In the genomic region with DNA sequence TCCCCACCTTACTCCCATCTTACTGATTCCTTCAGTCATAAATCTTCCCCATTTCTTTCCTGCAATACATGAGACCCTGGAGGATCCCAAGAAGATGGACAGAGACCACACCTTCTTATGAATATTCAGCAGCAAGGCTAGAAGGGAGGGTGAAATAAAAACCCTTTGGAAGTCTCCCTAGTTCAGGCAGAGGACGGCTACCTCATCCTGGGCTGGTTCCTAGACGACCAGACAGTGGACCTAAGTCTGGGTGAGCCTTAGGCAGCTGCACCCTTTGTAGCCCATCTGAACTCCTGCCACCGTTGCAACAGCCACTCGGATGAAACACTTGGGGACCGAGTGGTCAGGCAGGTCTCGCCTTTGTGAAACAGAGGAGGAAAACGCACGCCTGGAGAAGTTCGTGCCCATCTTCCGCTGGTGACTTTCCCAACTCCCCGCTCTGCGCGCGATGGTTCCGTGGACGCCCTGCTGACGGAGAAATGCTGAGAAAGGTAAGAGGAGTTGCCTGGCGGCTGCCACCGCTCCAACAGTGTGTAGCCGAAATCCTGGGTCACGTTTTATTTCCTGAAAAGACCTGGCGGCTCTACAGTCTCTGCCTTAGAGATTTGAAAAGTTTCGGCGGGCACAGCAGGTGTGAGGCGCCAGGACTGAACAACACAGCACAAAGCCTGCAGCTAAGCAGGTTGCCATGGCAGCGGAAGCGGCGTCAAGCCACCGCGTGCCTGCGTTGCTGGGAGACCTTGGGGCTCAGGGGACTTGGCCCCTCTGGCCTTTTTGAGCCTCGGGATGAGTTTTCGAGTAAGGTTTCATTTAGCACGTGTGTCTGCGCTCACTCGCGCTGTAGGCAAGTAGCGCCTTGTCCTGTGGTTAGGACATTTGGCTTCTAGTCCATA, we compare ENCODE assay signal across 8 mouse cellular contexts.
DNase-seq lines count a peak whose midpoint lies in the region; ATAC-seq lines count a peak whose summit lies in the region.

No protein-coding gene starts in this region.

- intact Hi-C loops in heart, postnatal 14 days (cut with DNase I) = no loop called here

- H3K27me3 ChIP-seq in embryonic facial prominence, embryonic 10.5 days (replicated peaks; ENCODE audit: low read depth, poor library complexity, severe bottlenecking) = peaks cover 35% of the 10 kb centered on the region
- H3K27me3 ChIP-seq in liver, embryonic 16.5 days (ENCODE audit: control insufficient read depth, insufficient read depth, low read depth, low read length) = peaks cover 12% of the 10 kb centered on the region
- no peaks in the 10 kb centered on the region for H3K27me3 ChIP-seq in neural tube, embryonic 14.5 days (ENCODE audit: control insufficient read depth, insufficient read depth, low read length)

- DNase-seq in spleen, adult 18-20 months = peak; percentile 16 to 37
- DNase-seq in spleen, adult 12 weeks (ENCODE audit: low spot score) = no peak
- peak; percentile 91 for DNase-seq in embryonic facial prominence, embryonic 10.5 days (ENCODE audit: low spot score)
- peak; percentile 18 to 40 for DNase-seq in heart, postnatal 14 days
- peak; percentile 6 for DNase-seq in large intestine, adult 2 months (ENCODE audit: low read depth, low spot score)
- DNase-seq in testis, postnatal 14 days (ENCODE audit: low spot score) = peak; percentile 64

- no peaks in the 10 kb centered on the region for H3K9me3 ChIP-seq in embryonic facial prominence, embryonic 10.5 days
- no peaks in the 10 kb centered on the region for H3K9me3 ChIP-seq in liver, embryonic 16.5 days (replicated peaks; ENCODE audit: control insufficient read depth, low read length)
- no peaks in the 10 kb centered on the region for H3K9me3 ChIP-seq in neural tube, embryonic 14.5 days (ENCODE audit: control insufficient read depth, low read length)

- H3K4me2 ChIP-seq in liver, embryonic 16.5 days (ENCODE audit: low read depth, low read length) = peak overlapping the region; percentile 65
- peak overlapping the region; percentile 85 for H3K4me2 ChIP-seq in neural tube, embryonic 14.5 days (ENCODE audit: low read depth, low read length)

- H3K36me3 ChIP-seq in embryonic facial prominence, embryonic 10.5 days (replicated peaks) = no peaks in the 10 kb centered on the region
- no peaks in the 10 kb centered on the region for H3K36me3 ChIP-seq in liver, embryonic 16.5 days (ENCODE audit: control insufficient read depth, insufficient read depth)
- no peaks in the 10 kb centered on the region for H3K36me3 ChIP-seq in neural tube, embryonic 14.5 days (ENCODE audit: control insufficient read depth, insufficient read depth, low read length)

- peak; percentile 41; the same call in 1 of the 2 replicates for ATAC-seq in liver, embryonic 16.5 days (ENCODE audit: low read depth)
- peak; percentile 94 for ATAC-seq in neural tube, embryonic 14.5 days (ENCODE audit: low read depth)

- H3K4me1 ChIP-seq in embryonic facial prominence, embryonic 10.5 days = peaks cover 24% of the 10 kb centered on the region
- H3K4me1 ChIP-seq in liver, embryonic 16.5 days (ENCODE audit: control insufficient read depth, low read depth, low read length) = no peaks in the 10 kb centered on the region
- peaks cover 9% of the 10 kb centered on the region for H3K4me1 ChIP-seq in neural tube, embryonic 14.5 days (ENCODE audit: control insufficient read depth, insufficient read depth, low read length)

- no peak overlapping the region for H3K9ac ChIP-seq in liver, embryonic 16.5 days (ENCODE audit: low read depth, low read length)
- H3K9ac ChIP-seq in neural tube, embryonic 14.5 days (replicated peaks; ENCODE audit: low read depth, low read length) = no peak overlapping the region

- under 1% methylated on average over 38 of the region's 38 CpGs for WGBS in embryonic facial prominence, embryonic 10.5 days
- WGBS in large intestine, adult 2 months = under 1% methylated on average over 38 of the region's 38 CpGs
- WGBS in liver, embryonic 16.5 days (ENCODE audit: insufficient replicate concordance) = under 1% methylated on average over 38 of the region's 38 CpGs
- WGBS in neural tube, embryonic 14.5 days = under 1% methylated on average over 38 of the region's 38 CpGs

- H3K4me3 ChIP-seq in embryonic facial prominence, embryonic 10.5 days = peak overlapping the region; percentile 54
- peak overlapping the region; percentile 48 for H3K4me3 ChIP-seq in liver, embryonic 16.5 days (ENCODE audit: low read depth, low read length)
- H3K4me3 ChIP-seq in neural tube, embryonic 14.5 days (ENCODE audit: low read depth, low read length) = peak overlapping the region; percentile 31

- H3K27ac ChIP-seq in embryonic facial prominence, embryonic 10.5 days (replicated peaks) = peak overlapping the region; percentile 66
- no peak overlapping the region for H3K27ac ChIP-seq in liver, embryonic 16.5 days (ENCODE audit: low read length)
- no peak overlapping the region for H3K27ac ChIP-seq in neural tube, embryonic 14.5 days (ENCODE audit: low read depth, low read length)
